Mouse (Mus musculus): ENCODE measurements around the gene Gpn3. TPM values are rescaled to one million over a fixed set of nuclear protein-coding genes. Genes with fewer than 3 reads are reported as not detected.
A peak's percentile ranks its signal among the peaks of the same experiment; 100 is the strongest.

Gene Gpn3
- polyA plus RNA-seq, 1 experiment from 2014 or later: 51.8 TPM

DNA sequence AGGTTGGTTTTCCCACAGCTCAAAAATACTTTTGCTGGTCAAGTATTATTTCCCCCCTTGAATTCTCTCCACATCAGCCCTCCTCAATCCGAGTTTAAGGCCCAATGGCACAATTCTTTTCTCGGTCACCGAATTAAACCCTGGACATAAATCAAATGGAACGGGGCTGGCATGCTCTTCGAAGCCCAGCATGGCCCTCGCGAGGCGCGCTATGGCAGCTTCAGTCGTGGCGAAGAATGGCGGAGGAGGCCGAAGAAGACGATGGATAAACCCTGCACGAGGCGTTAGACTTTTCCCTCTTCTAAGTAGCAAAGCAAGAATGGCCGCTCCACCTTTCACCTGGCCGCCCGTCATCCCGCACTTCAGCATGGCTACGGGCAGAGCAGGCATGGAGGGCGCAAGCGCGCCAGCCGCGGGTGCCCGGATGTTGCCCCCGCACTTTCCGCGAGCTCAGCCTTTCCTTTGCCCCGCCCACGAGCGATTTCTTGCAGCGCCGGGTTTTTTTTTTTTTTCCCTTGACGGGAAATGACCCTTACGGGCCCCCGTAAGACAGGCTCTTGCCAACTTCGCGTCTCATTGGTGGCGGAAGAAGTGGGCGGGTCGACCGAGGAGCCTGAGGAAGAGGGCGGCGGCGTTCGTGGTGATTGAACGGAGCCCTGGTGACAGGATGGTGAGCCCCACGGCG, 17.7 kb upstream of the Gpn3 start, which contains the start of the genes Rad9b and Vps29:
Gene Rad9b, minus strand, starts transcription at position 427 of the 685 bp plus-strand sequence.
Gene Vps29, plus strand, starts transcription at position 563 of the 685 bp plus-strand sequence.
- no peaks in the 10 kb centered on the region for H3K9me3 ChIP-seq
- peak within 1 kb of the TSS; percentile 96 for H3K9ac ChIP-seq (replicated peaks)
- H3K4me2 ChIP-seq (replicated peaks): peak within 1 kb of the TSS; percentile 88
- H3K36me3 ChIP-seq: peaks cover 8% of the 10 kb centered on the region; the same call in 1 of the 2 replicates
- no peaks in the 10 kb centered on the region for H3K27me3 ChIP-seq
- peak; percentile 96 for ATAC-seq
- H3K27ac ChIP-seq: peak within 1 kb of the TSS; percentile 79
- whole genome bisulfite sequencing: 2% methylated on average over 51 of the region's 51 CpGs
- peaks cover 19% of the 10 kb centered on the region for H3K4me1 ChIP-seq (replicated peaks)
- H3K4me3 ChIP-seq (replicated peaks): peak within 1 kb of the TSS; percentile 91

- Histone ChIP-seq H3K9ac (replicated peaks) (peak overlapping the region; percentile 96), H3K4me3 (replicated peaks) (peak overlapping the region; percentile 91), H3K4me2 (replicated peaks) (peak overlapping the region; percentile 88), H3K9me3 (no peaks in the 10 kb centered on the region), H3K27me3 (no peaks in the 10 kb centered on the region), H3K36me3 (peaks cover 11% of the 10 kb centered on the region; the same call in 1 of the 2 replicates), H3K27ac (peak overlapping the region; percentile 75), H3K4me1 (replicated peaks) (peaks cover 19% of the 10 kb centered on the region)
- WGBS: under 1% methylated on average over 54 of the region's 57 CpGs
- no peak for ATAC-seq
These were observed 17.1 kb upstream of the Gpn3 start for GRCm38 (mm10) chr5:122354492-122355067.

DNA sequence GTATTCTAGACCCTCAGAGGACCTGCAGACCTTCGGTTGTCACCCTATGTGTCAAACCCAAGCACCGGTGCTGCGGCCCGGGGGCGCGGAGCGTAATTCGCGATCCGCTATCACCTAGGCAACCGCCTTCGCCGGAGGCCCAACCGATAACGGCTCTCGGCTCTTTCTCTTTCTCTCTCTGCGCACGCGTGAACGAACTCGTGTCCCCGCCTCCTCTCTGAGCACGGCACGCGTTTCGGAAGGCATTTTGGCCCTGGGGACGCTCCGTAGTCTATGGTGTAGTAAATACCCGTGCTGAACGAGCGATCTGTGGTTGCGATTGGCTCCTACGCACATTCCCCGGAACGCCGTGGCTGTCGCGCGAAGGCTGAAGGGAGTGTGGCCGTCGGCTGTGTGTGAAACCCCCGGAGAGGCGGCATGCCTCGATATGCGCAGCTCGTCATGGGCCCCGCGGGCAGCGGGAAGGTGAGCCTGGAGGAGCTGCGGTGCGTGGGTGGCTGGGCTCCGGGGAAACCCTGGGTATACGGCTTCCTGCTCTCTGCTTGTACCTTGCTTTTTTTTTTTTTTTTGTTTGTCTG, 605 bp downstream of the Gpn3 start, which contains the start of gene Fam216a:
Gene Fam216a, minus strand, starts transcription at position 173 of the 578 bp plus-strand sequence.
- H3K4me2 ChIP-seq (replicated peaks): peak within 1 kb of the TSS; percentile 77
- H3K27me3 ChIP-seq: no peaks in the 10 kb centered on the region
- peaks cover 31% of the 10 kb centered on the region for H3K4me1 ChIP-seq (replicated peaks)
- ATAC-seq: peak; percentile 97
- H3K27ac ChIP-seq: peak within 1 kb of the TSS; percentile 97
- under 1% methylated on average over 53 of the region's 53 CpGs for WGBS
- H3K9me3 ChIP-seq: no peaks in the 10 kb centered on the region
- H3K4me3 ChIP-seq (replicated peaks): peak within 1 kb of the TSS; percentile 83
- peak within 1 kb of the TSS; percentile 89 for H3K9ac ChIP-seq (replicated peaks)
- peaks cover 49% of the 10 kb centered on the region for H3K36me3 ChIP-seq

GRCm38 (mm10) chr5:122372878-122373277, 1.2 kb downstream of the Gpn3 start:
- Histone ChIP-seq H3K4me1 (replicated peaks) (peaks cover 31% of the 10 kb centered on the region), H3K27me3 (no peaks in the 10 kb centered on the region), H3K9me3 (no peaks in the 10 kb centered on the region), H3K4me3 (replicated peaks) (peak overlapping the region; percentile 83), H3K4me2 (replicated peaks) (peak overlapping the region; percentile 77), H3K9ac (replicated peaks) (peak overlapping the region; percentile 89), H3K36me3 (peaks cover 43% of the 10 kb centered on the region), H3K27ac (peak overlapping the region; percentile 90)
- ATAC-seq: no peak
- WGBS: 7% methylated on average over 5 of the region's 5 CpGs

- Histone ChIP-seq H3K36me3 (peaks cover 61% of the 10 kb centered on the region), H3K4me2 (replicated peaks) (no peak overlapping the region)
- WGBS: 96% methylated on average over 4 of the region's 4 CpGs
These were observed 5.6 kb downstream of the Gpn3 start for GRCm38 (mm10) chr5:122377101-122377833.

GRCm38 (mm10) chr5:122378171-122378570, 6.5 kb downstream of the Gpn3 start:
- WGBS: 96% methylated on average over 12 of the region's 12 CpGs
- Histone ChIP-seq H3K4me1 (replicated peaks) (peaks cover 9% of the 10 kb centered on the region), H3K9me3 (no peaks in the 10 kb centered on the region), H3K4me2 (replicated peaks) (no peak overlapping the region), H3K9ac (replicated peaks) (no peak overlapping the region), H3K4me3 (replicated peaks) (no peak overlapping the region), H3K27ac (no peak overlapping the region), H3K36me3 (peaks cover 67% of the 10 kb centered on the region), H3K27me3 (no peaks in the 10 kb centered on the region)
- no peak for ATAC-seq

More at GRCm38 (mm10) chr5:122377101-122377833, 5.6 kb downstream of the Gpn3 start:
- no peak overlapping the region for H3K9ac ChIP-seq (replicated peaks)
- no peak overlapping the region for H3K27ac ChIP-seq
- no peaks in the 10 kb centered on the region for H3K9me3 ChIP-seq
- no peaks in the 10 kb centered on the region for H3K27me3 ChIP-seq
- H3K4me3 ChIP-seq (replicated peaks): no peak overlapping the region
- H3K4me1 ChIP-seq (replicated peaks): peaks cover 14% of the 10 kb centered on the region
- ATAC-seq: no peak

GRCm38 (mm10) chr5:122379374-122380155, 7.9 kb downstream of the Gpn3 start:
- Histone ChIP-seq H3K27ac (no peak overlapping the region), H3K4me1 (replicated peaks) (no peaks in the 10 kb centered on the region), H3K4me2 (replicated peaks) (no peak overlapping the region), H3K9me3 (no peaks in the 10 kb centered on the region), H3K36me3 (peaks cover 59% of the 10 kb centered on the region), H3K4me3 (replicated peaks) (no peak overlapping the region), H3K27me3 (no peaks in the 10 kb centered on the region), H3K9ac (replicated peaks) (no peak overlapping the region)
- WGBS: 57% methylated on average over 11 of the region's 11 CpGs
- peak; percentile 77 for ATAC-seq

GRCm38 (mm10) chr5:122390006-122390405, 18.3 kb downstream of the Gpn3 start:
- no peak overlapping the region for H3K27ac ChIP-seq
- H3K27me3 ChIP-seq: no peaks in the 10 kb centered on the region
- peaks cover 14% of the 10 kb centered on the region for H3K4me1 ChIP-seq (replicated peaks)
- no peak overlapping the region for H3K4me3 ChIP-seq (replicated peaks)
- no peaks in the 10 kb centered on the region for H3K9me3 ChIP-seq
- no peak overlapping the region for H3K9ac ChIP-seq (replicated peaks)
- WGBS: 92% methylated on average over 5 of the region's 5 CpGs
- H3K4me2 ChIP-seq (replicated peaks): no peak overlapping the region
- 0 out of 2 replicates have a peak, but pooled peaks cover 3% of the 10 kb centered on the region for H3K36me3 ChIP-seq
- ATAC-seq: no peak

DNA sequence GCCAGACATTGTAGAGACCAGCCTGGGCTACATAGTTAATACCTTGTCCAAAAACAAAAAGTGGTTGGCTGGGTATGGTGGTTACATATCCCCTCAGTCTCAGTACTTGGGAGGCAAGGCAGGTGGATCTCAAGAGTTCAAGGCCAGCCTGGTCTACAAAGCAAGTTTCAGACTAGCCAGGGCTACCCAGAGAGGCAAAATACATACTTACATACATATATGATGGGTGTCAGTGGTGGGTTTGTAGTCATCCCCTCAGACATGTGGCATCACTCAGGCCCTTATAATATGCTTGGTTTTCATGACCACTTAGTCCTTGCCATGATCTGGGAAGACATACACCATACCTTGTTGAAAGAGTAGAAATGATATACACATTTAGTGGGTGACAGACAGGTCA, 19.0 kb downstream of the Gpn3 start:
- no peak overlapping the region for H3K4me3 ChIP-seq (replicated peaks)
- H3K4me1 ChIP-seq (replicated peaks): peaks cover 14% of the 10 kb centered on the region
- H3K9me3 ChIP-seq: no peaks in the 10 kb centered on the region
- no peak overlapping the region for H3K4me2 ChIP-seq (replicated peaks)
- H3K9ac ChIP-seq (replicated peaks): no peak overlapping the region
- 0 out of 2 replicates have a peak, but pooled peaks cover 3% of the 10 kb centered on the region for H3K36me3 ChIP-seq
- no peaks in the 10 kb centered on the region for H3K27me3 ChIP-seq
- no peak overlapping the region for H3K27ac ChIP-seq
- ATAC-seq: no peak

GRCm38 (mm10) chr5:122391178-122391785, 19.6 kb downstream of the Gpn3 start:
- peak; percentile 61 for ATAC-seq

More at GRCm38 (mm10) chr5:122391178-122391785, 19.6 kb downstream of the Gpn3 start:
- H3K27ac ChIP-seq: 0 out of 2 replicates have a peak overlapping the region, but pooled peaks have one; percentile 4
- H3K36me3 ChIP-seq: 0 out of 2 replicates have a peak, but pooled peaks cover 3% of the 10 kb centered on the region
- WGBS: 53% methylated on average over 16 of the region's 16 CpGs
- peak overlapping the region; percentile 82 for H3K4me3 ChIP-seq (replicated peaks)
- no peak overlapping the region for H3K9ac ChIP-seq (replicated peaks)
- H3K4me2 ChIP-seq (replicated peaks): peak overlapping the region; percentile 25; the same call in 1 of the 2 replicates
- no peaks in the 10 kb centered on the region for H3K9me3 ChIP-seq
- peaks cover 14% of the 10 kb centered on the region for H3K4me1 ChIP-seq (replicated peaks)
- H3K27me3 ChIP-seq: no peaks in the 10 kb centered on the region
